Mouse (Mus musculus) kidney, adult 8-10 months (tissue): Measurements from ENCODE around the gene Cenpm.

Source experiments
- DNase-seq, 2 experiments: peaks; one replicate each; pipeline ENCODE4 v3.0.0; 2022

The Cenpm gene

DNA sequence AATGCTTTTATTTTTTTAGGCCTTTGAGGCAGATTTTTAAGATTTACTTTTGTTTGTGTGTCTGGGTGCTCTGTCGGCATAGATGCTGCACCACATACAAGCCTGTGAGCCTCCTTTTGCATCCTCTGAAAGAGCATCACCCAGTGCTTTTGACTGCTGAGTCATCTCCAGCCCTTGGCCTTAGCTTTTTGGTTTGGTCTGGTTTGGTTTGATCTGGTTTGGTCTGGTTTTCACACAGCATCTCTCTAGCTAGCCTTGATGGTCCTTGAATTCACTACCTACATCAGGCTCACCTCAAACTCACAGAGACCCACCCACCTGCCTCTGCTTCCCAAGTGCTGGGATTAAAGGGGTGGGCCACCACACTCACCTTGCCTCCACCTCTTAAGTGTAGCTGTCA lies 56.6 kb downstream of the Cenpm start:
- DNase-seq: no peak

- DNase-seq: no peak
These were observed 57.1 kb downstream of the Cenpm start for GRCm38 (mm10) chr15:82187401-82187800.

DNA sequence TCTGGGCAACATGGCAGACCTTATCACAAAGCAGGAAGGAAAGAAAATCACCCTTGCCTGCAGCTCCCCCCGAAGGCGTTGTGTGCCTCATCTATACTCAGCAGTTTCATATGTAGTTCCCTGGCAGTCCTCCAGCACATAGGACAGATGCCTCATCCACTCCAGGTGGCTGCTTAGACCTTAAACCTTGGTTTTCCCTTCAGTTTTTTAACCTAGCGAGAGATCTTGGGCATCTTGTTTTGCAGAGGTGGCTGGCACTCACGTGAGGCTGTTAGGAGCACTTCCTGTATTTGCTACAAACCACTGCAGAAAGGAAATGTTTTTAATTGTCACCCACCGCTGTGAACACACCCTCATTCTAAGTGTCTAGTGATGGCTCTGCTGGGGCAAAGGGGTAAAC lies 57.6 kb downstream of the Cenpm start:
- DNase-seq: no peak

DNA sequence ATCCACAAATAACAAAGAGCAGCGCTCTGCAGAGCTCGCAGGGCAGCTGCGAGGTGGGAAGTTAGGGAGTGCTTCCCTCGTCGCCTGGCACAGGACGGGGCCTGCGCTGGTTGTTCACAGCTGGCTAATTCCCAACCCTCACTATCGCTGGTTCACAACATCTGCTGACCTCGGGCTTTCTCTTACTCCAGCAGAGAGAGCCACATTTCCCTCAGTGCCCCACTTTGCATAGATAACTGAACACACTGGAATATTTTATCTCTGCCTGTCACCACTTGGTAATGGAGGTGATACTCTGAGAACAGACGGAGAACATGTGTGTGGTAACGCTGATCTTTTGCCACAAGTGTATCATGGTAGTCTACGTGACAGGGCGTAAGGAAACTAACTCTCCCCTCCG lies 58.4 kb downstream of the Cenpm start:
- DNase-seq: no peak

DNA sequence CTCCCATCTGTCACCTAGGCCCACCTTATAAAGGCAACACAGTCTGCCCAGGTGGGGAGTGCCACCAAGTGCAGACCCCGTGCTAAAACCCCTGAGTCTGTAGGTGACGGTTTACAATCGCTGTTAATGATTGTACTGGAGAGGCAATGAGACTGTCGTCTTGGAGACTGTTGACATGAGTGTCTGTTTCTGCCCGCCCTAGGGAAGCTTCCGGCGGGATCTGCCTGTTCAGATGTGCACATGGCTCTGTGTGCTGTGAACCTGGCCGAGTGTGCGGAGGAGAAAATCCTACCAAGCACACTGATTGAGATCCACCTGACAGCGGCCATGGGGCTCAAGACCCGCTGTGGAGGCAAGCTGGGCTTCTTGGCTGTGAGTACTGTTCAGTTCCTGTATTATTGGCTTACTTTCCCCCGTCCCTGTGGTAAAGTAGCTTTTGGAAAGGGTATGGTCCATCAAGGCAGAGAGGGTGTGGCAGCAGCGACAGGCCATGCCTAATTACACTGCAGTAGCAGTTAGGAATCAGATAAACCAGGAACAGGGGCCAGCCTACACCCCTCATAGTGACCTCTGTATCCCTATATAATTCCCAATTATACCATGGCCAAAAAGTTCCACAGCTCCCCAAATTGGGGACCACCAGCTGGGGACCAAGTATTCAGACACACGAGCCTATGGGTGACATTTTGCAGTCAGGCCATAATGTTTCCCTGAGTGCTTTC lies 59.3 kb downstream of the Cenpm start:
- no peak for DNase-seq

GRCm38 (mm10) chr15:82184656-82185055 lies 59.9 kb downstream of the Cenpm start:
- DNase-seq: peak; percentile 83 to 87

DNA sequence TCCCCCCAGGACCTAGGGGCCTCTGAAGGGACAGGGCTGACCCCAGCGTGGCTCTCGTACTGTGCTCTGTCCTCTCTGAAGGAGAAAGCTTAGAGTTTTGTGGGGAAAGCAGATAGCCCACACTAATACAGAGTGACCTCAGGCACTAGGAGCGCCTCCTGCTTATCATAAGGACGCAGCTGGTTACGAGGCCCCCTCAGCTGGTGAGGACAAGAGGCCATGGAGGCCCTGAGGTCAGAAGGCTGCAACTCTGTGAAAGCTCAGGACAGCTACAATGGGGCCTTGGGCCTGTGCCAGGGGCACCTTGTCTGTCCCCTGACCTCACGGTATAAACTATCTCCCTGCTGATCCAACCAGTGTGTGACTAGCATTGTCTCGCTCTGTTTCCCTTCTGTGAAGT lies 60.4 kb downstream of the Cenpm start:
- peak; percentile 60 to 64 for DNase-seq
